Mouse (Mus musculus) kidney, postnatal 14 days (tissue): Measurements from ENCODE around the gene Phip.
A peak's percentile ranks its signal among the peaks of the same experiment; 100 is the strongest.

Source experiments
- DNase-seq: peaks from one replicate; pipeline ENCODE4 v3.0.0; 2022; ENCODE audit warnings: mixed read lengths

Phip gene

GRCm38 (mm10) chr9:82866121-82866520 lies 109.2 kb downstream of the Phip start:
- DNase-seq = no peak

DNA sequence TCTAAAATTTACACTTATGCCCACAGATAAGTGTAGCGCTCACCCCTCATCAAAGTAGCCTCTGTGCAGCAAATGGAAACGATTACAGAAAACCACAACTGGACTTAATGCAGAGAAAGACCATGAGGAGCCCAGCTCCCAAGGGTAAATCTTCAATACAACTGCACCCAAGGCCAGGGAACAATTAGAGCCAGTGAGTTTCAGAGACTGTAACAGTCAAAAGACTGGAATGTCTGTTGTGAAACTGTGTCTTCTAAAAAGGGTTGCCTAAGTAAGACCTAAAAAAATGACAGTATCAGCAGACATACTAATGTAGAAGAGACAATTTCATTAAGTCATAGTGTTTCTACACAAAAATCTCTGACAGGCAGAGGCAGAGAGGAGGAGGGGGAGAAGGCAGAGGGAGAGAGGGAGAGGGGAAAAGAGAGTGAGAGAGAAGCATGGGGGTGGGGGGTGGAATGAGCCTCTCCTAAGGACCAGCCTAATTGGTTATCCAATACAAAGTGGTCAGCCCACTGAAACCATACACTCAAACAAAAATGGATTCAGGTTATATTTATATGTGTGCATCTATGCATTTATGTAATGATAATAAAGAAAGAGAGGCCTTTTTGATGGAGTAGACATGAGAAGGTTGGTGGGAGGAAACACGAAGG lies 113.4 kb downstream of the Phip start:
- DNase-seq = no peak

GRCm38 (mm10) chr9:82861316-82861715 lies 114.0 kb downstream of the Phip start:
- DNase-seq = peak; percentile 19

GRCm38 (mm10) chr9:82860805-82861204 lies 114.5 kb downstream of the Phip start:
- no peak for DNase-seq

- DNase-seq = no peak
Observed at GRCm38 (mm10) chr9:82856241-82856640, 119.1 kb downstream of the Phip start.

- DNase-seq = no peak
Observed at GRCm38 (mm10) chr9:82854973-82855614, 120.2 kb downstream of the Phip start.

- DNase-seq = peak; percentile 29
Observed at GRCm38 (mm10) chr9:82854040-82854439, 121.3 kb downstream of the Phip start.

GRCm38 (mm10) chr9:82842671-82843070 lies 132.6 kb downstream of the Phip start:
- DNase-seq = no peak

DNA sequence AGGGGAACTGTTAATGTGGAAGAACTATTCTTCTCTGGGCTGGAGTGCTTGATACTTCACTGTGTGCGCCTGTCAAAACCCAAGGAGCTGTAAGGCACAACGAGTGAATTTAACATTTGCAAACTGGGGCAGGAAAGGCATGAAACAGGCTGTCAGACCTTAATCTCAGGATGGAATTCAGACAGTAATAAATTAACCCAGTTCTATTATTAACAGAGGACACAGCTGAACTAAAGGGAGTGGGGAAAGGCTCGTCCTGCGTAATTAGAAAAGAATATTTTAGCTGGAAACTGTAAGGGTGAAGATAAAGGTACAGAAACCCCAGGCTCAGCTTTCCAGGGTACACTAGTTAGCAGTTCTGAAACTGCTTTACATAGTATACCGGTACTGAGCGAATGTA lies 139.4 kb downstream of the Phip start:
- DNase-seq = peak; percentile 13

DNA sequence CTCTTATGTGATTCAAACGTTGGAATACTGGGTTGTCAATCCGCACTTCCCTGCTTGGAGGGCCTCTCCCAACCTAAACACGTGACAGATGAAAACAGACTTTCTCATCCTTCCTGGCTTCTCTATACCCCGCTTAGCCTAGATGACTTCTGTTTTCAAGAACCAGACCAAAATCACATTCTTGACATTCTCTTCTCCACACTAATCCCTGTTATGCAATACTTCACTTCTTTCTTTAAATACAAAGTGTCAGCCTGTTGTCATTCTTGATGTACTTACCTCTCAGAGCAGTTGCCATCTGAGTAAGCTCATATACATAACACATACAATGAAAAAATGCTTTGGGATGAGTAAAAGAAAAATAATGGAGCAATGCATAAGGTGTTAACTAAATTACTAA lies 143.4 kb downstream of the Phip start:
- DNase-seq = no peak

DNA sequence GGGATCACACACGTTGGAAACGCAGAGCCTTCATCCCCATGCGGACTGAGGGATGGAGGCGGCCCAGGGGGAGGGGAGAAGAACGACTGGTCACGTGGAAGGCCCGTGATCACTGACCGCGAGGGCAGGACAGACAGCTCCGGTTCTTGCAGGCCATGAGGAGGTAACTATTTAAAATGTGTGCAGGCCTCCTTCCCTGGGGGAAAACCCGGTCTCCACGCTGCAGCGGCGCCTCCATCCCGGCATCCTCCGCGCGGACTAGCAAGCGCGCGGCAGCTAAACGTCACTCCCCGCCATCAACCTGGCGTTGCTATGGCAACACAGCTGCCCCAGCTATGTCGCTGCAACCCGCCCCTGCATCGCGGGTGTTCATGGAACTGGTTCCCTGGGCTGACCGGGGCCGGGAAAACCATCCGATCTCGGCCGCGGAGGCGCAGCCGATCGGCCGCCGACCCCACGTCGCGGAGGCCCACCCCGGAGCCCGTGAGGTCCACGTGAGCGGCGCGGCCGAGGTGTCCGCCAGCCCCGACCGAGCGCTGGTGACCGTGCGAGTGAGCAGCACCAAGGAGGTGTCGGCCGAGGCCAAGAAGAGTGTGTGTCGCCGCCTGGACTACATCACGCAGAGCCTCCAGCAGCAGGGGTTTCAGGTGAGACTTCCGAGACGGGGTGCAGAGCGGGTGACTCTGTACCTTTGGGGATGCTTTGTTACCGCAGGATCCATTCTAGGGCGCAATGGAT lies 145.5 kb downstream of the Phip start:
- peak; percentile 91 for DNase-seq

DNA sequence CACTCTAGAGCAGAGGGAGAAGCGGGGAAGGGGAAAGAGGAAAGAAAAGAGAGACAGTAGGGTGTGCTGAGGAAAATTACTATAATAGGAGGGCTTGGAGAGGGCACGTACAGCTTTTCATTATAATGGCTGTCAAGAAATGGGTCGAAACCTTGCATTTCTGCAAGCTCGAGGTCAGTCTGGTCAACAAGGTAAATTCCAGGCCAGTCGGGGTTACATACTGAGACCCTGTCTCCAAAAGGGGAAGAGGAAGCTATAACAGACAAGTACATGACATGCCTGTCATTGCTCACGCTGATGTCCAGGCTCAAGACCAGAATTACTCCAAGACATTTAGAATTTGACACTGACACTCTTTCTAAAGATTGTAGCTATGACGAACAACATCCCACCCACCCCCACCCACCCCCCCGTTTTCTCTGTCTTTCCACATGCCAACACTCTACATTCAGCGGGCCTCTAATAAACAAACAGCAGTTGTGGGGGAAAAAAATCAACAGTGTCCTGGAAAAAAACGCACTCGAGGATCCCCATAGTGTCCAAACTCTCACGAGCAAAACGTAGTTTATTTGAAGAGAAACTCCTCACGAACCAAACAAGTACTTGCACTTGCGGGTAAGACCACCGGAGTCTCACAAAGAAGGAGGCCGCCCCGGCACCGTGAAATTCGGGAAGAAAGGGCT lies 146.2 kb downstream of the Phip start, which contains the start of gene Irak1bp1:
Irak1bp1 (plus strand) TSS at position 534 of the 683 bp plus-strand sequence.
- DNase-seq = no peak

- DNase-seq = no peak
Observed at GRCm38 (mm10) chr9:82826426-82826825, 148.9 kb downstream of the Phip start.
